Mouse (Mus musculus) T-helper 17 cell (primary cell): ENCODE results near the gene Rab26.

Experiments used
- in situ Hi-C, 2 experiments: fragments of 300-600 bp; cut with MboI, MseI; formaldehyde crosslinking; loops; 1 replicate in 1 of 2; 2 replicates in 1 of 2; pipeline ENCODE4 v1.15.1; 2025; ENCODE audit warnings: high pct_unique_total_duplicates in 2 of 2

The Rab26 gene

DNA sequence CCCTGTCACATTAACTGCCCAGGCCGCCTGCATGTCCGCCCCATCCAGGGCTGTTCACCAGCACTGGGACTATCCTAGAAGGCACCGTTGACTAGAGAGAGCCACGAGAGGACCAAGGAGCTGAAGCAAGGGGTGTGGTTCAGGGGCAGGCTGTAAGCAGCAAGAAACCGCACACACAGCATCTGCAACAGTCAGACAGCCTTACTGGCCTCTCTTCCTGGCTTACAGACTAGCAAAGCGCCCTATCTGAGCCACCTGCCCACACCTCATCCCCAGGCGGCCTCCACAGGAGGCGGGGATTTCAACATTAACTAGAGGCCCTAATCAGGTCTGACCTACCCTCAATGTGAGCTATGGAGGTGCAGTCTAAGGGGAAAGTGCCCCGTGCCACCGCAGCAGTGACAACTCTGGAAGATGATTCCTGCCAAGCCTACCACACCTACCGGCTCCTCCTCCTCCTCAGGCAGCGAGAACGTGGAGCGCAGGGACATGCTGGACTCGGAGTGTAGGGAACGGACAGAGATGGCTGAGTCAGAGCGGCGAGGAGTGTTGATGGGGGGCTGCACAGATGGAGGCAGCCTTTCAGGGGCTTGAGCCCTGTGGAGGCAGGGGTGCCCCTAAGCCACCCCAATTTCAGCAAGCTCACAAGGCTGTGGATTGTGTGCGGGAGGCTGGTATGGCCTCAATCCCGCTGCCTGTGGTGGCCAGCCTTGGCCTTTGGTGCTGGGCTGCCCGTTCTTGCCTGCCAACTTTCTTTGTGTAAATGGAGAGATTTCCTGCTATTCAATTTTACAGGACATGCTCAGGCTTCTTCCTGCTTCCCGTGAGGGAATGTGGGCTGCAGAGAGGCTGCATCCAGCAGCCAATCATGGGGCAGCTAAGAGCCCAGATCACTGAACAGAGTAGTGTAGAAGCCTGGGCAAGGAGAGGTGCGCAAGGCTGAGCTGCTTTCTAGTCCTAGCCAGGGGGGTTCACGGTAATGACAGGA lies 19.4 kb downstream of the Rab26 start:
- in situ Hi-C loops = no loop called here

DNA sequence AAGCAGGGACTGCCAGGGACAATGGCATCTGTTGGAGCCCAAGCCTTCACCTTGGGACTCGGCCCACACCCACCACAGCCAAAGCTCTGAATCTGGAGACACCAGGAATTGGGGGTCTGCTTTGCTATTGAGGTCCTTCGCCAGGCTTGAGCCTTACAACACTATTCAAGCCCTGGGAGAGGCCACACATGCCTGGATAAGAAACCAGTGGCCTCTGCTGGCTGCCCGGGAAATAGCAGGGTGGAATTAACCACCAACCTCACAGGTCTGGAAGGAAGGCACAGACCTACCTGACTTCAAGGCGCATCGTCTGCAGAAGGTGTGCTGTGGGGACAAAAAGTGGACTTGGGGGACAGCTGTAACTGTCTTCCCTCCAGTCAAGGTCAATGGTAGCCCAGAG lies 20.4 kb downstream of the Rab26 start:
- in situ Hi-C loops = no loop called here

GRCm38 (mm10) chr17:24507806-24508460 lies 26.1 kb downstream of the Rab26 start:
- in situ Hi-C loops = no loop called here

- in situ Hi-C loops = no loop called here
Measured at GRCm38 (mm10) chr17:24507129-24507664, 26.8 kb downstream of the Rab26 start.

DNA sequence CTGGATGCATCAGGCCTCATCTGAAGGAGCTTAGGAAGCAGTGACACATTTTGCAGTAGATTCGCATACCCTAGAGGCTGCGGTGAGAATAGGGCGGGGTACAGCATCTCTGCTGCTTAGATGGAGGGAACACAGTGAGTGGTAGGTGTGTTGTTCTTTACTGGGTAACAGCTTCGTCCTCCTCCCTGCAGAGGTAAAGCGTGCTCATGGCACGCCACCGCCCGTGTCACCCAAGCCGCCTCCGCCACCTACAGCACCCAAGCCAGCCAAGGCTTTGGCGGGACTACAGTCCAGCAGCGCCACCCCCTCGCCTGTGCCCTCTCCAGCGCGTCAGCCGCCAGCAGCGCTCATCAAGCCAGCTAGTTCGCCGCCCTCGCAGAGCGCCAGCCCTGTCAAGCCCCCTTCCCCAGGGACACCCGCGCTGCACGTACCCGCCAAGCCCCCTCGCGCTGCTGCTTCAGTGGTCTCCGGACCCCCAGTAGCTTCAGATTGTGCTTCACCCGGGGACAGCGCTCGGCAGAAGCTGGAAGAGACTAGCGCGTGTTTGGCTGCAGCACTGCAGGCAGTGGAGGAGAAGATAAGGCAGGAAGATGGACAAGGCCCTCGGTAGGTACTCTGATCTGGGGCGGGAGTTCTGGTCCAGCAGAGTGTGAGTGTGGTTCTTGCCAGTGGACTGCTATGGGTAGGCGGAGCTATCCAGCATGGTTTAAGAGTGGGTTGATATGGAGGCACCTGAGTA lies 27.5 kb downstream of the Rab26 start:
- in situ Hi-C loops = no loop called here

- in situ Hi-C loops = no loop called here
Measured at GRCm38 (mm10) chr17:24505286-24505955, 28.6 kb downstream of the Rab26 start.

- in situ Hi-C loops = loop anchor here in 1 of 2 experiments (5.0 kb wide), 1 partner anchor 73 kb away; no protein-coding TSS in a partner anchor
Measured at GRCm38 (mm10) chr17:24504085-24504484, 29.9 kb downstream of the Rab26 start.

DNA sequence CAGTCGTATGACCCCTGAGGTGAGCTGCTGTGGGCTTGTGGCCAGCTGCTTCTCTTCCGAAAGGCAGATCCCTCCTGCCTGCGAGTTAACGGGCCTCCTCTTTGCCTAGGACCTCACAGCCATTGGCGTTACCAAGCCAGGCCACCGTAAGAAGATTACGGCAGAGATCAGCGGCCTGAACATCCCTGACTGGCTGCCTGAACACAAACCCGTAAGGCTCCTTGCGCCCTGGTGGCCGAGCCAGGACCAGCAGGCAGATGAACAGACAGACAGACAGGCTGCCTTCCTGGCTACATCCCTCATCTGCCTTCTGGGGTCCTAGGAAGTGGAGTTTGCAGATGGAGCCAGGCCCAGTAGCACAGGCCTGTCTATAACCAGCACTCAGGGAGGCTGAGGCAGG lies 31.8 kb downstream of the Rab26 start:
- in situ Hi-C loops = loop anchor here in 1 of 2 experiments (5.0 kb wide), 1 partner anchor 75 kb away; no protein-coding TSS in a partner anchor

GRCm38 (mm10) chr17:24496026-24496425 lies 38.0 kb downstream of the Rab26 start:
- in situ Hi-C loops = loop anchor here in 1 of 2 experiments (5.0 kb wide), 1 partner anchor 156 kb away; the partner anchor contains the start of gene Slc9a3r2

DNA sequence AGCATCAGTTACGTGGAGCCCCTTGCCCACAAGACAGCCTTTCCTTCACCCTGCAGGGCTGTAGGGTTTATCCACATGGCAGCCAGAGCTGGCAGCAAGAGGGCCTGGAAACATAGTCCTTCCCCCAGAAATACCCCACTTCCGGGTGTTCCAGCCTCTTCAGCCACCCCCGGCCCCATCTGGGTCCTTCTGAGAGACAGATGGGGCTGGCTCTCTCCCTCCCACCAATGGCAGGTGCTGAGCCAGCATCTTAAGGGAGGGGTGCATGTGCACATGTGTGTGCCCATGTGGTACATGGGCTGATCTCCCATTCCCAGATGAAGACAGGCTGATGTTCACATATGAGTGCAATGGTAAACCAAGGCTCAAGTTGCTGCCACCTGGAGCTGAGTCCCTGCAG lies 38.6 kb downstream of the Rab26 start:
- in situ Hi-C loops = loop anchor here in 1 of 2 experiments (5.0 kb wide), 1 partner anchor 157 kb away; the partner anchor contains the start of gene Slc9a3r2

- in situ Hi-C loops = loop anchor here in 1 of 2 experiments (5.0 kb wide), 2 partner anchors 33 to 158 kb away; partner anchors contain the start of genes Slc9a3r2 and Traf7
Measured at GRCm38 (mm10) chr17:24494627-24495335, 39.2 kb downstream of the Rab26 start.

DNA sequence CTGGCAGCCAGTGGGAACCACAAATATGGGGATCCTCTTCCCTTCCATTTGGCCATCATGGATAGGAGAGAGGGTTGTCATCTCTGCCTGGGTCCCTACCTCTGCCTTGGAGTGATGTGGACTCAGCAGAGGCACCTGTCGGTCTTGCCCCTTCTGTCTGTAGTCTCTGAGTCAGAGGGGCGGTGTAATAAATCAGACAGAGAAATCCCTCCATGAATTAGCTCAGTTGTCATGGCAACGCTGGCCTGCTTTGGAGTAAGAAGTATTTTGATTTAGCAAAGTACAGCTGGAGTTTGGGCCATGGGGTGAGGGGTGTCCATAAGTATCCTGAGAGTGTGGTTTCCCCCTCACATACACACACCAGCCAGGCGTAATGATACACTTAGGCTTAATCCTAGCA lies 43.6 kb downstream of the Rab26 start:
- in situ Hi-C loops = loop anchor here in 1 of 2 experiments (5.0 kb wide), 1 partner anchor 37 kb away; the partner anchor contains the start of gene Traf7

DNA sequence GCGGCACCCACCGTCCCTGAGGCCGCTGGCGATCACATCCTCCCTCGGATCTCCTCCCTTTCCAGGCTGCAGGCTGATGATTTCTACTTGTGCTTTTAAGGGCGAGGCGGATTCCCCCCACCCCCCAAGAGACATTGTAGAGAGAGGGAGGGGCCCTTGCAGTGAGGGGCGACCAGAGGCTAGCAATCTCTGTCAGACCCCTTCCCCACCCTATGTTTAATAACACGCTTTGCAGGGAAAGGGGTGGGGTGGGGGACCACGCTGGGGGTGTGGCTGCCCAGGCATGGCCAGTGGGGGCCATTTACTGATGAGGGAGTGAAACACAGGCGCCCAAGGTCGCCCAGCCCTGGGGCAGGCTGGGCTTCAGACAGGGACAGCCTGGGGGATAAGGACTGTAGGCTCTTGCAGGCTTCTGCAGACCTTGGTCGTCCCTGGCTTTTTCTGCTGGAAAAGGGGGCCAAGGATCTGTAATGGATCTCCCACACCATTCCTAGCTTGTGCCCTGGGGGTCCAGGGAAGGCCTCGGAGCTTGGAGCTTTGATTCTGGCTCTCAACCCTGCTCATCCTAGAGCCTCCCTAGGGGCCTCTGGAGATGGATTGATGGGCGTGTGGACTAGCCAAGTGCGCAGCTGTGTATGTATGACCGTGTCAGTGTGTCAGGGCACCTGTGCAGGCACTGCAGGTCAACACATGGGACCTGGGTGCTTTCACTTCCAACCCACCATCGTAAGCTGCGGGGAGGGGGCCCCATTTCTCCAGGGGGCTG lies 44.6 kb downstream of the Rab26 start:
- in situ Hi-C loops = loop anchor here in 1 of 2 experiments (5.0 kb wide), 1 partner anchor 38 kb away; the partner anchor contains the start of gene Traf7

- in situ Hi-C loops = no loop called here
Measured at GRCm38 (mm10) chr17:24488662-24489264, 45.2 kb downstream of the Rab26 start.

DNA sequence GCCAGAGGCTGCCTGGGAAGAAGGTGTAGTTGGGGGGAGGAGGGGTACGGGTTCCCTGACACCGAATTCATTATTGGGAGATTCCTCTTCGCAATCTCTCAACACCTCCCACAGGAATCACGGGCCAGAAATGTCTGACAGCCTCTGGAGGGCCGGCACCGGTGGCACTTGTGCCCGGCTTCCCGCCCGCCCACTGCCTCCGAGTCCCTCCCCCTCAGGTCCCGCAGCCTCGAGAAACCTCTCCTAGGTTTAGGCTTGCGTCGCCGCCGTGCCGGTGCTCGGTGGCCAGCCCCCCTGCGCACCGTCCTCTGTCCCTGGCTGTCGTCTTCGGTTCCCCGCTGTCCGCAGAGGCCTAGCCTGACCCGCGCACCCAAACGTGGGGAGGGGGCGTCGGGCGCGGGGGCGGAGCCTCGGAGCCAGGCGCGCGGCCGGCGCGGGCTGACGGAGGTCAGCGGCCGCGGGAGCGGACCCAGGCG lies 45.8 kb downstream of the Rab26 start, which contains the start of gene Caskin1:
Gene Caskin1, plus strand, starts transcription at position 416 of the 476 bp plus-strand sequence.
- in situ Hi-C loops = no loop called here

GRCm38 (mm10) chr17:24485090-24485860 lies 48.7 kb downstream of the Rab26 start:
- in situ Hi-C loops = no loop called here

DNA sequence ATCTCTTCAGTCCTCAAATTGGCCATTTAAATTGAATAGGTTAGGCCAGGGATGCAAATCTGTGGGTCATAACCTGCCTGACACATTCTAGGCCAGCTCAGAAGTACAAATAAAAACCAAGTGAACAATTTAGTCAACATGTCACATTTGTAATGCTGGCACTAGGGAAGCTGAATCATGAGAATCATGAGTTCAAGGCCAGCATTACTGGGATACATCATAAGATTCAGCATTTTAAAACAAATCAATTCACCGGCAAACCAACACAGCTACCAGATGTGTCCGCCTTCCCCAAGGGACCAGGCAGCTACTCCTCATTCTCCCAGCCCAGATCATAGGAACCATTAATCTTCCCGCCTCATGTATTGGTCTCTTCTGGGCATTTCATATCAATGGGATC lies 50.5 kb downstream of the Rab26 start:
- in situ Hi-C loops = loop anchor here in 1 of 2 experiments (5.0 kb wide), 1 partner anchor 39 kb away; no protein-coding TSS in a partner anchor
